Mouse (Mus musculus) CH12.LX (cell line): ENCODE data around the gene Pgpep1l. TPM values are rescaled to one million over a fixed set of nuclear protein-coding genes. Genes with fewer than 3 reads are reported as not detected.

Experiments
- DNase-seq: peaks from one replicate; pipeline ENCODE4 v3.0.0-alpha.2; 2013; ENCODE audit errors: extremely low read depth
- H3K27ac ChIP-seq: 2 replicates; pipeline ENCODE4 v1.5.1; 2012; ENCODE audit warnings: low read depth, mild to moderate bottlenecking, control low read depth, moderate library complexity; ENCODE audit not compliant: insufficient read depth
- H3K27me3 ChIP-seq: replicated peaks from 2 replicates; pipeline ENCODE3; 2012; ENCODE audit warnings: inconsistent platforms
- H3K36me3 ChIP-seq, 2 experiments: replicated peaks in 1 of 2; 2 replicates each; pipeline versions ENCODE3 to v1.6.1; 2012; ENCODE audit warnings: inconsistent platforms in 1 of 2, low read length in 1 of 2, mild to moderate bottlenecking in 1 of 2, mixed read lengths in 1 of 2, moderate library complexity in 1 of 2; ENCODE audit not compliant: control insufficient read depth in 1 of 2, insufficient read depth in 1 of 2
- H3K4me1 ChIP-seq, 2 experiments: 2 replicates each; pipeline ENCODE4 v1.6.1; 2012; ENCODE audit warnings: inconsistent platforms in 1 of 2, moderate library complexity in 1 of 2; ENCODE audit not compliant: insufficient read depth in 2 of 2, control insufficient read depth in 1 of 2
- H3K4me2 ChIP-seq: 2 replicates; pipeline ENCODE4 v1.6.1; 2012; ENCODE audit warnings: low read depth, mild to moderate bottlenecking, control low read depth; ENCODE audit not compliant: poor library complexity, insufficient read depth, severe bottlenecking
- H3K4me3 ChIP-seq, 3 experiments: fragments of 150-350 bp in 1 of 3; sonication (generic) in 1 of 3; replicated peaks in 1 of 3; 2 replicates each; pipeline versions ENCODE3 to v1.5.1; 2011 to 2012; ENCODE audit warnings: low read depth in 2 of 3, low read length in 2 of 3, mild to moderate bottlenecking in 2 of 3, moderate library complexity in 2 of 3, control low read depth in 1 of 3, improper control_type of control experiment in 1 of 3, inconsistent platforms in 1 of 3, mixed read lengths in 1 of 3; ENCODE audit not compliant: poor library complexity in 1 of 3
- H3K79me2 ChIP-seq: replicated peaks from 2 replicates; pipeline ENCODE4 v1.6.1; 2012; ENCODE audit warnings: mild to moderate bottlenecking, moderate library complexity; ENCODE audit not compliant: control insufficient read depth, poor library complexity, insufficient read depth, severe bottlenecking; ENCODE audit errors: extremely low read depth
- H3K9ac ChIP-seq: 2 replicates; pipeline ENCODE4 v1.6.1; 2012; ENCODE audit warnings: low read depth, mild to moderate bottlenecking, control low read depth, moderate library complexity; ENCODE audit not compliant: insufficient read depth
- H3K9me3 ChIP-seq: replicated peaks from 2 replicates; pipeline ENCODE3; 2012; ENCODE audit warnings: low read length, inconsistent platforms, mixed read lengths
- CHD1 ChIP-seq: IDR thresholded peaks from 2 replicates; pipeline ENCODE4 v1.6.1; 2012; ENCODE audit warnings: low read depth, low read length, improper control_type of control experiment, inconsistent platforms
- CTCF ChIP-seq, 2 experiments: IDR thresholded peaks in 1 of 2; conservative IDR thresholded peaks in 1 of 2; 2 replicates each; pipeline ENCODE4 v1.5.1; 2011 to 2012; ENCODE audit warnings: low read depth in 2 of 2, low read length in 2 of 2, improper control_type of control experiment in 1 of 2, inconsistent platforms in 1 of 2, mild to moderate bottlenecking in 1 of 2, moderate library complexity in 1 of 2
- ELF1 ChIP-seq: IDR thresholded peaks from 2 replicates; pipeline ENCODE4 v1.6.1; 2014; ENCODE audit warnings: low read depth, mild to moderate bottlenecking, inconsistent platforms, low read length, improper control_type of control experiment
- ETS1 ChIP-seq: conservative IDR thresholded peaks from 2 replicates; pipeline ENCODE4 v1.6.1; 2012; ENCODE audit warnings: low read depth, mild to moderate bottlenecking, inconsistent platforms, low read length, improper control_type of control experiment, moderate library complexity
- HCFC1 ChIP-seq: IDR thresholded peaks from 2 replicates; pipeline ENCODE4 v1.6.1; 2012; ENCODE audit warnings: low read depth, mild to moderate bottlenecking, inconsistent platforms, low read length, improper control_type of control experiment
- JUN ChIP-seq: IDR thresholded peaks from 2 replicates; pipeline ENCODE4 v1.6.1; 2011; ENCODE audit warnings: low read depth, mild to moderate bottlenecking, low read length, improper control_type of control experiment, moderate library complexity; ENCODE audit not compliant: insufficient read depth
- JUND ChIP-seq: conservative IDR thresholded peaks from 2 replicates; pipeline ENCODE4 v1.6.1; 2011; ENCODE audit warnings: low read depth, low read length, improper control_type of control experiment
- MAFK ChIP-seq: IDR thresholded peaks from 2 replicates; pipeline ENCODE4 v1.6.1; 2011; ENCODE audit warnings: low read length, improper control_type of control experiment; ENCODE audit not compliant: insufficient replicate concordance
- MAX ChIP-seq: IDR thresholded peaks from 2 replicates; pipeline ENCODE4 v1.6.1; 2011; ENCODE audit warnings: low read length, improper control_type of control experiment
- NRF1 ChIP-seq: IDR thresholded peaks from 2 replicates; pipeline ENCODE4 v1.6.1; 2014; ENCODE audit warnings: low read depth, mild to moderate bottlenecking, inconsistent platforms, low read length, improper control_type of control experiment, moderate library complexity
- POLR2AphosphoS2 ChIP-seq: IDR thresholded peaks from 2 replicates; pipeline ENCODE4 v1.6.1; 2011; ENCODE audit warnings: low read depth, low read length, improper control_type of control experiment
- SIN3A ChIP-seq: IDR thresholded peaks from 2 replicates; pipeline ENCODE4 v1.6.1; 2012; ENCODE audit warnings: low read length, improper control_type of control experiment, inconsistent platforms
- TBP ChIP-seq: conservative IDR thresholded peaks from 2 replicates; pipeline ENCODE4 v1.6.1; 2011; ENCODE audit warnings: low read depth, low read length, improper control_type of control experiment
- TCF12 ChIP-seq: IDR thresholded peaks from 2 replicates; pipeline ENCODE4 v1.6.1; 2014; ENCODE audit warnings: low read depth, mild to moderate bottlenecking, inconsistent platforms, low read length, improper control_type of control experiment
- UBTF ChIP-seq: IDR thresholded peaks from 2 replicates; pipeline ENCODE4 v1.6.1; 2012; ENCODE audit warnings: low read depth, mild to moderate bottlenecking, inconsistent platforms, low read length, improper control_type of control experiment, moderate library complexity
- USF1 ChIP-seq: IDR thresholded peaks from 2 replicates; pipeline ENCODE4 v1.6.1; 2014; ENCODE audit warnings: low read depth, mild to moderate bottlenecking, inconsistent platforms, low read length, improper control_type of control experiment
- USF2 ChIP-seq: conservative IDR thresholded peaks from 2 replicates; pipeline ENCODE4 v1.6.1; 2011; ENCODE audit warnings: low read depth, low read length, improper control_type of control experiment
- ZC3H11A ChIP-seq: IDR thresholded peaks from 2 replicates; pipeline ENCODE4 v1.6.1; 2012; ENCODE audit warnings: low read depth, mild to moderate bottlenecking, inconsistent platforms, low read length, improper control_type of control experiment
- dilution Hi-C: fragments of 300-500 bp; cut with MboI; formaldehyde crosslinking; loops from 2 replicates; pipeline ENCODE4 v1.14.3; 2020; ENCODE audit warnings: low sequenced_read_pairs; ENCODE audit not compliant: extremely low pct_unique_long_range_greater_than_20kb, extremely low pct_ligation_motif_present
- in situ Hi-C: fragments of 300-500 bp; cut with MboI; formaldehyde crosslinking; loops from 3 replicates; pipeline ENCODE4 v1.14.3; 2019; ENCODE audit warnings: low sequenced_read_pairs, low pct_ligation_motif_present, low pct_unique_long_range_greater_than_20kb, mixed read lengths
- polyA plus RNA-seq: library from polyadenylated mRNA; unstranded; fragments of >175 nt; gene quantifications from 2 replicates; pipeline ENCODE4 v1.2.1, GENCODE M21; 2012; ENCODE audit warnings: low read depth; ENCODE audit not compliant: insufficient read length
- total RNA-seq, 2 experiments: library from RNA; depleted of rRNA; stranded (reverse); fragments of 300-350 nt in 1 of 2; fragments of >200 nt in 1 of 2; gene quantifications; 2 replicates each; pipeline ENCODE4 v1.2.3; 2012 to 2014

Gene Pgpep1l
- total and polyA plus RNA-seq, 3 experiments = not detected

DNA sequence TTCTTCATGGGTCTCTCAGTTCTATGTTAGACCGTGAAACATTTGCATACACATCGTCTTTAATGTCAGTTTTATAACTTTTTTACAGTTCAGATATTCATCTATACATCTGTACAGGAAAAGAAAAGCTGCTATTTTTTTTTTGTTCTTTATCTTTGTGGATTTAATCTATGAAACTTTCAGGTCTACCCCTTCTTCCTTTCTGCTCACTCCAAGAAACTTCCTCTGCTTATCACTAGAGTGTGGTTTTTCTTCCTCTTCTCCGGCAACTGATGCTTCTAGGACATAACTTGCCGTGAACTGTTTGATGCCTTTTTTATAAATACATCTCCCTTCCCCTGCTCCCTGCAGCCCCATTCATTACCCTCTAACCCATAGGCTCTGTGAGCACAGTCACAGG is 36.4 kb downstream of the Pgpep1l start:
- H3K9ac ChIP-seq = no peak overlapping the region
- peaks cover 5 to 34% of the 10 kb centered on the region in 2 experiments; a peak in 3 of 4 replicates for H3K4me1 ChIP-seq
- in situ Hi-C loops = no loop called here
- H3K9me3 ChIP-seq = no peaks in the 10 kb centered on the region
- no peak overlapping the region for H3K4me2 ChIP-seq
- H3K27me3 ChIP-seq = no peaks in the 10 kb centered on the region
- H3K27ac ChIP-seq = no peak overlapping the region
- TF ChIP-seq TBP = no peak
- TF ChIP-seq POLR2AphosphoS2 = no peak
- no peak for TF ChIP-seq JUND
- TF ChIP-seq ZC3H11A = no peak
- no peak for TF ChIP-seq NRF1
- no peak for TF ChIP-seq ETS1
- TF ChIP-seq SIN3A = no peak
- no peak for TF ChIP-seq ELF1
- TF ChIP-seq MAFK = no peak
- no peak for TF ChIP-seq TCF12
- no peak for TF ChIP-seq USF1
- TF ChIP-seq JUN = no peak
- no peak for TF ChIP-seq UBTF
- no peak for TF ChIP-seq CTCF (conservative IDR thresholded peaks at IDR 0.05 in 1 of 2, IDR thresholded peaks at IDR 0.05 in 1 of 2; ENCODE audit: low read depth in 2 of 2, low read length in 2 of 2)
- no peak overlapping the region for H3K4me3 ChIP-seq
- H3K36me3 ChIP-seq = no peaks in the 10 kb centered on the region
- no peak for DNase-seq
- no peaks in the 10 kb centered on the region for H3K79me2 ChIP-seq
- dilution Hi-C loops = no loop called here

DNA sequence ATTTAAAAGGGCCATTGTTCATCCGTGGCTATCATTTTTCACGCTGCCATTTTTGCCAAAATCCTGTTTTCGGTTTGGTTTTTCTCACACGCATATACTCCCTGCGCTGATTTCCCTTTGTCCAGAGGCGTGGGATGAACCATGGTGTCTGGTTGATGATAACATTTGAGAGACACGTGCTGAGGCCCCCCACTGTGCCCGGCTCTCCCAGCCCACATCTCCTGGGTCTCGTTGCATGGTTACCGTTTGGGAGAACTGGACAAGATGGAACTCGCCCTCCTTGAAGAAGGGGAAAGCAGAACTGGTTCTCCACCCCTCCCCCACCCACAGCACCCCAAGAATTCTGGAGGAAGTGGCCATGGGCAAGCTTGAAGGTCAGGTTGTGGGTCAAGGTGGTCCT is 37.0 kb downstream of the Pgpep1l start:
- no peak for DNase-seq
- Histone ChIP-seq H3K9ac (no peak overlapping the region), H3K36me3 (no peaks in the 10 kb centered on the region), H3K4me1 (peaks cover 5 to 35% of the 10 kb centered on the region in 2 experiments; a peak in 3 of 4 replicates), H3K79me2 (no peaks in the 10 kb centered on the region), H3K9me3 (no peaks in the 10 kb centered on the region), H3K27me3 (no peaks in the 10 kb centered on the region), H3K27ac (no peak overlapping the region), H3K4me2 (no peak overlapping the region), H3K4me3 (no peak overlapping the region)
- dilution Hi-C loops = no loop called here
- in situ Hi-C loops = no loop called here
- no peak for TF ChIP-seq MAX
- TF ChIP-seq CHD1 = no peak
- no peak for TF ChIP-seq HCFC1
- no peak for TF ChIP-seq USF2
- TF ChIP-seq MAFK = no peak
